Mouse (Mus musculus) heart, embryonic 16.5 days (tissue): ENCODE results near the gene Xirp1. TPM values are rescaled to one million over a fixed set of nuclear protein-coding genes. Genes with fewer than 3 reads are reported as not detected.

Source experiments
- ATAC-seq: fragments of 200-750 bp; cut with Nextera tagmentation; replicated peaks from 2 replicates; pipeline ENCODE4 v1.8.0; 2017; ENCODE audit warnings: moderate number of reproducible peaks; ENCODE audit not compliant: insufficient read depth, low FRiP score; ENCODE audit errors: extremely low read depth
- H3K27ac ChIP-seq: fragments of 300-500 bp; sonication (generic); 2 replicates; pipeline ENCODE4 v1.5.1; 2014; ENCODE audit warnings: mild to moderate bottlenecking, low read length, control low read depth, moderate library complexity
- H3K27me3 ChIP-seq: fragments of 300-500 bp; sonication (generic); 2 replicates; pipeline ENCODE4 v1.6.1; 2014; ENCODE audit warnings: low read length, mixed read lengths; ENCODE audit not compliant: control insufficient read depth, insufficient read depth
- H3K36me3 ChIP-seq: fragments of 300-500 bp; sonication (generic); 2 replicates; pipeline ENCODE4 v1.6.1; 2014; ENCODE audit not compliant: control insufficient read depth, insufficient read depth
- H3K4me1 ChIP-seq: fragments of 300-500 bp; sonication (generic); 2 replicates; pipeline ENCODE4 v1.6.1; 2014; ENCODE audit warnings: low read length, mixed read lengths; ENCODE audit not compliant: control insufficient read depth, insufficient read depth
- H3K4me2 ChIP-seq: fragments of 300-500 bp; sonication (generic); 2 replicates; pipeline ENCODE4 v1.6.1; 2014; ENCODE audit warnings: low read depth, mild to moderate bottlenecking, control low read depth, low read length
- H3K4me3 ChIP-seq: fragments of 300-500 bp; sonication (generic); 2 replicates; pipeline ENCODE4 v1.5.1; 2014; ENCODE audit warnings: mild to moderate bottlenecking, control low read depth, low read length
- H3K9ac ChIP-seq: fragments of 300-500 bp; sonication (generic); 2 replicates; pipeline ENCODE4 v1.6.1; 2014; ENCODE audit warnings: low read length, control low read depth
- H3K9me3 ChIP-seq: fragments of 300-500 bp; sonication (generic); replicated peaks from 2 replicates; pipeline ENCODE4 v1.6.1; 2016; ENCODE audit warnings: low read length; ENCODE audit not compliant: control insufficient read depth
- WGBS: fragments of 180-500 bp; shearing (Covaris S2); extraction: QIAGEN DNeasy Blood & Tissue Kit; methylation state at CpG from one replicate; pipeline ENCODE4 v1.1.7; 2014; 5-methylcytosine and 5-hydroxymethylcytosine counted together
- polyA plus RNA-seq: library from polyadenylated mRNA; unstranded; fragments of >200 nt; fragmentation: Nextera tagmentation; extraction: Ambion mirVana; gene quantifications from 2 replicates; pipeline ENCODE4 v1.2.1, GENCODE M21; 2015

Xirp1 gene
- polyA plus RNA-seq, 1 experiment from 2014 or later = 54.9 TPM

GRCm38 (mm10) chr9:119984536-119985011, 38.8 kb downstream of the Xirp1 start, which contains the start of gene Csrnp1:
Gene Csrnp1, minus strand, starts transcription at chr9:119984658.
- no peak for ATAC-seq
- H3K4me3 ChIP-seq = peak within 1 kb of the TSS; percentile 90
- peaks cover 37% of the 10 kb centered on the region for H3K4me1 ChIP-seq
- H3K27ac ChIP-seq = peak within 1 kb of the TSS; percentile 95
- H3K9me3 ChIP-seq = no peaks in the 10 kb centered on the region
- H3K27me3 ChIP-seq = no peaks in the 10 kb centered on the region
- peak within 1 kb of the TSS; percentile 93 for H3K9ac ChIP-seq
- no peaks in the 10 kb centered on the region for H3K36me3 ChIP-seq
- H3K4me2 ChIP-seq = peak within 1 kb of the TSS; percentile 93
- WGBS = 13% methylated on average over 14 of the region's 14 CpGs

DNA sequence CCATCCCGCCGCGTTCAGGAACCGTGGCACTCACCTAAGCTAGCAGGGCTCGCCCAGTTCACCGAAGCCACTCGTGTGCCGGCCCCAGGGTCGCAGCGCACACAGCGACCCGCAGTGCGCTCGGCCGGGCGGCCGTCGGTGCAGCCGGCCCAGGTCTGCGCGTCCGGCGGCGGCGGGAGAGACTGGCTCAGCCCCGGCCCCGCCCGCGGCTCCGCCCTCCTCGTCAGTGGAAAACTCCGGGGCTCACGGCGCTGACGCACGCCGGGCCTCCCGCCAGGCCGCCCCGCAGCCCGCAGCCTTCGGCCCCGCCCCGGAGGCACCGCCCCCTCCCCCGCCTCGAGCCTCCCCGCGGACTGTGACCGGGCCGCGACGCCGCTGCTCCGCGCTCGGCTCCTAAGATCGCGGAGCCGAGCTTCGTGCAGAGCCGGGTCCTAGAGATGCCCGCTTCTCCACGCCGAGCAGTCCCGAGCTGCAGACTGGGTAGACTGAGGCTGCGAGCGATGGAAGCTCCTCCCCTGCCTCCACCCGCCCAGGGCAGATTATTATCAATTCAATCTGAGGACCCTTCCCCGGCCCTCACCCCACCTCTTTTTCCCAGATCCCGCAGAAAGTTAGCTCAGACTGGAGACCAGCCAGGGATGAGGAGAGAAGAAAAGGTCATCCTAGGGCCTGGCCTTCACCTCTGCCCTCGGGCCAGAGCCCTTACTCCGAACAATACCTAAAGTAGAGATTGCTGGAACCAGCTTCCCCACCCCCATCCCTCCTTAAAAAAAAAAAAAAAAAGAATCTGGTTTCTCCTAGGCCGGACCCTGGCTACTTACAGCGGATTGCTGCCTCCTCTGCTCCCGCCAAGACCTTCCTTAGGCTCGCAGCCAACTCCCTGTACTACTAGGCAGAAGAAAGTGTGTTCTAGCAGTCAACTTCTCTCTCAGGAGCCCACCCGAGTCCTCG, 39.5 kb downstream of the Xirp1 start:
- H3K27me3 ChIP-seq = no peaks in the 10 kb centered on the region
- no peaks in the 10 kb centered on the region for H3K9me3 ChIP-seq
- peak; percentile 71 for ATAC-seq
- peak overlapping the region; percentile 93 for H3K9ac ChIP-seq
- H3K4me1 ChIP-seq = peaks cover 44% of the 10 kb centered on the region
- WGBS = under 1% methylated on average over 79 of the region's 79 CpGs
- H3K4me3 ChIP-seq = peak overlapping the region; percentile 90
- H3K36me3 ChIP-seq = no peaks in the 10 kb centered on the region
- H3K27ac ChIP-seq = peak overlapping the region; percentile 95
- H3K4me2 ChIP-seq = peak overlapping the region; percentile 93

DNA sequence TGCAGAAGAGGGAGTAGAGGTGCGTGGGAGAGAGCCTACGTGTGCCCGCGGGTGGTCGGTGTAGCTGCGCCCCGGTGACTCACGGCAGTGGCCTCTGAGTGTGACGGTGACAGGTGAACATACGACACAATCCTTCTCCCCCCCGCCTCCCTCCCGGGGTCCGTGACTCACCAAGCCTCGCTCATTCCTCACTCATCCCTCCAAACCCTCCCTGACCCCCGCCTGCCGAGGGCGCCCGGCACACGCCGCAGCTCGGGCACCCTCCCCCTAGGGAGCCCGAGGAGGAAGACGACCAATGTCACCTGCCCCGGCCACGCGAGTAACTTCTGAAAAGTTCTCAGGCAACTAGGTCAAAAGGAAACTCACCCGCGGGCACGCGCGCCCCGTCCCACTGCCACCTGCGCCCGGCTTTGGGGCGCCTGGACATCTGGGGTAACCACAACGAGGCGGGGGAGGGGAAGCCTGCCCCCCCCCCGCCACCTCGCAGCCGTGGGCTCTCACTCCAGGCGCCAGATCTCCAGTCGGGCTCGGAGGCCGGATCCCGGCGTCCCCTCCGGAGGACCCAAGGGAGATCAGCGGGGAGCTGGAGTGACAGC, 40.3 kb downstream of the Xirp1 start:
- under 1% methylated on average over 46 of the region's 48 CpGs for WGBS
- no peaks in the 10 kb centered on the region for H3K27me3 ChIP-seq
- ATAC-seq = no peak; the same call in 1 of the 2 replicates

GRCm38 (mm10) chr9:119982241-119982811, 41.1 kb downstream of the Xirp1 start:
- peak overlapping the region; percentile 95 for H3K27ac ChIP-seq
- no peaks in the 10 kb centered on the region for H3K9me3 ChIP-seq
- peak overlapping the region; percentile 90 for H3K4me3 ChIP-seq
- H3K27me3 ChIP-seq = no peaks in the 10 kb centered on the region
- H3K4me1 ChIP-seq = peaks cover 59% of the 10 kb centered on the region
- H3K4me2 ChIP-seq = peak overlapping the region; percentile 93
- WGBS = 2% methylated on average over 11 of the region's 11 CpGs
- H3K9ac ChIP-seq = peak overlapping the region; percentile 93
- peak; percentile 26 for ATAC-seq
- no peaks in the 10 kb centered on the region for H3K36me3 ChIP-seq

More for the DNA sequence above, 40.3 kb downstream of the Xirp1 start:
- H3K9me3 ChIP-seq = no peaks in the 10 kb centered on the region
- H3K4me2 ChIP-seq = peak overlapping the region; percentile 93
- peaks cover 52% of the 10 kb centered on the region for H3K4me1 ChIP-seq
- peak overlapping the region; percentile 95 for H3K27ac ChIP-seq
- peak overlapping the region; percentile 93 for H3K9ac ChIP-seq
- H3K4me3 ChIP-seq = peak overlapping the region; percentile 90
- H3K36me3 ChIP-seq = no peaks in the 10 kb centered on the region

- peak; percentile 68 for ATAC-seq
- H3K27me3 ChIP-seq = no peaks in the 10 kb centered on the region
- peak overlapping the region; percentile 90 for H3K4me3 ChIP-seq
- WGBS = under 1% methylated on average over 16 of the region's 16 CpGs
- H3K36me3 ChIP-seq = no peaks in the 10 kb centered on the region
- H3K27ac ChIP-seq = peak overlapping the region; percentile 95
- H3K9ac ChIP-seq = peak overlapping the region; percentile 93
- peaks cover 68% of the 10 kb centered on the region for H3K4me1 ChIP-seq
- no peaks in the 10 kb centered on the region for H3K9me3 ChIP-seq
- peak overlapping the region; percentile 93 for H3K4me2 ChIP-seq
These were observed 41.9 kb downstream of the Xirp1 start for GRCm38 (mm10) chr9:119981183-119982179.

GRCm38 (mm10) chr9:119980770-119981182, 42.6 kb downstream of the Xirp1 start:
- Histone ChIP-seq H3K4me2 (peak overlapping the region; percentile 93), H3K4me3 (peak overlapping the region; percentile 90), H3K9me3 (no peaks in the 10 kb centered on the region), H3K36me3 (no peaks in the 10 kb centered on the region), H3K27me3 (no peaks in the 10 kb centered on the region), H3K27ac (peak overlapping the region; percentile 95), H3K4me1 (peaks cover 71% of the 10 kb centered on the region), H3K9ac (peak overlapping the region; percentile 93)
- WGBS = 0% methylated on average over 4 of the region's 4 CpGs
- ATAC-seq = no peak

DNA sequence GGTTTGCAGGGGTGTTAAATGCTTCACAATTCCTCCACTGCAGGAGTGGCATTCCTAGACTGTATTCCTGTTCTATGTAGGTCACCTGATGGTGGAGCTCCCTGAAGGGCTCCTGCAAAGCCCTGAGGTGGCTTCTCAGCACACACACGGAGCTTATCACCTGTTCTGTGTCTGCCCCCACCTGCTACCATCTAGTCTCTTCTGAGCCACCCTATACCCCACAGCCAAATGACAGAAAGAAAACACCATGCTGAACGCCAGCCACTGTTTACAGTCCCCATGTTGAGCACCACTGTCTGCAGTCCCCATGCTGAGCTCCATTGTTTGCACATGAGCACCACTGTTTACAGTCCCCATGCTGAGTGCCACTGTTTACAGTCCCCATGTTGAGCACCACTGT, 43.6 kb downstream of the Xirp1 start:
- Histone ChIP-seq H3K4me1 (peaks cover 71% of the 10 kb centered on the region), H3K4me3 (no peak overlapping the region), H3K9ac (no peak overlapping the region), H3K4me2 (no peak overlapping the region), H3K27ac (peak overlapping the region; percentile 3; the same call in 1 of the 2 replicates), H3K36me3 (peaks cover 5% of the 10 kb centered on the region; the same call in 1 of the 2 replicates), H3K27me3 (no peaks in the 10 kb centered on the region), H3K9me3 (no peaks in the 10 kb centered on the region)
- 57% methylated on average over 2 of the region's 2 CpGs for WGBS
- no peak for ATAC-seq
